Comparison of ENCODE assay signal across 10 mouse cellular contexts in genomic region chr13:62812713-62813112, GRCm38 (mm10). TPM values are rescaled to one million over a fixed set of nuclear protein-coding genes. Genes with fewer than 3 reads are reported as not detected.
DNase-seq lines count a peak whose midpoint lies in the region; ATAC-seq lines count a peak whose summit lies in the region.
"Had no signal": no experiment of that assay in that cellular context is flagged by ENCODE, and none has a peak within 500 bp of the region (broad histone marks: within the 10 kb centered on the region; RNA-seq: fewer than 3 reads in every experiment).

No protein-coding gene starts in this region.

- peak overlapping the region; percentile 60 for H3K4me2 ChIP-seq in kidney, embryonic 16.5 days (replicated peaks; ENCODE audit: low read depth, low read length)
- peak overlapping the region; percentile 42; the same call in 1 of the 2 replicates for H3K4me2 ChIP-seq in forebrain, embryonic 11.5 days (ENCODE audit: low read depth, low read length, severe bottlenecking)
- peak overlapping the region; percentile 65 for H3K4me2 ChIP-seq in limb, embryonic 13.5 days (replicated peaks)
- peak overlapping the region; percentile 69 for H3K4me2 ChIP-seq in neural tube, embryonic 15.5 days

- no peak for ATAC-seq in kidney, embryonic 16.5 days (ENCODE audit: low FRiP score, low TSS enrichment)
- no peak for ATAC-seq in forebrain, embryonic 11.5 days (replicated peaks; ENCODE audit: low FRiP score)
- ATAC-seq in limb, embryonic 13.5 days (ENCODE audit: low FRiP score, low read depth): no peak
- ATAC-seq in neural tube, embryonic 15.5 days (ENCODE audit: low FRiP score): no peak

- no peaks in the 10 kb centered on the region for H3K4me1 ChIP-seq in kidney, embryonic 16.5 days (ENCODE audit: insufficient read depth, low read length)
- H3K4me1 ChIP-seq in forebrain, embryonic 11.5 days (replicated peaks; ENCODE audit: control insufficient read depth, insufficient read depth, low read length): no peaks in the 10 kb centered on the region
- H3K4me1 ChIP-seq in limb, embryonic 13.5 days: no peaks in the 10 kb centered on the region
- H3K4me1 ChIP-seq in neural tube, embryonic 15.5 days: no peaks in the 10 kb centered on the region

- H3K9me3 ChIP-seq in kidney, embryonic 16.5 days (ENCODE audit: low read length): no peaks in the 10 kb centered on the region; the same call in 1 of the 2 replicates
- no peaks in the 10 kb centered on the region for H3K9me3 ChIP-seq in forebrain, embryonic 11.5 days (ENCODE audit: control insufficient read depth, low read length)
- no peaks in the 10 kb centered on the region for H3K9me3 ChIP-seq in limb, embryonic 13.5 days
- H3K9me3 ChIP-seq in neural tube, embryonic 15.5 days (replicated peaks): no peaks in the 10 kb centered on the region

- H3K27me3 ChIP-seq in kidney, embryonic 16.5 days (ENCODE audit: insufficient read depth, low read length): no peaks in the 10 kb centered on the region
- H3K27me3 ChIP-seq in forebrain, embryonic 11.5 days (ENCODE audit: control insufficient read depth, insufficient read depth, low read length): no peaks in the 10 kb centered on the region
- H3K27me3 ChIP-seq in limb, embryonic 13.5 days: no peaks in the 10 kb centered on the region
- no peaks in the 10 kb centered on the region for H3K27me3 ChIP-seq in neural tube, embryonic 15.5 days (replicated peaks)

- peak overlapping the region; percentile 44 for H3K4me3 ChIP-seq in kidney, embryonic 16.5 days (ENCODE audit: low read length)
- H3K4me3 ChIP-seq in forebrain, embryonic 11.5 days (ENCODE audit: low read depth, low read length): peak overlapping the region; percentile 26
- H3K4me3 ChIP-seq in limb, embryonic 13.5 days: peak overlapping the region; percentile 40
- peak overlapping the region; percentile 40 for H3K4me3 ChIP-seq in neural tube, embryonic 15.5 days (replicated peaks)
- H3K4me3 ChIP-seq: layer of hippocampus, adult 2 months had no signal

- 0 out of 2 replicates have a peak overlapping the region, but pooled peaks have one; percentile 35 for H3K9ac ChIP-seq in kidney, embryonic 16.5 days (replicated peaks; ENCODE audit: low read length)
- H3K9ac ChIP-seq in forebrain, embryonic 11.5 days (ENCODE audit: low read length): no peak overlapping the region
- H3K9ac ChIP-seq in limb, embryonic 13.5 days: peak overlapping the region; percentile 43; the same call in 1 of the 2 replicates
- H3K9ac ChIP-seq in neural tube, embryonic 15.5 days (replicated peaks): 0 out of 2 replicates have a peak overlapping the region, but pooled peaks have one; percentile 28

- no peak for DNase-seq in kidney, adult 8-10 months
- peak; percentile 52 for DNase-seq in forebrain, embryonic 11.5 days (ENCODE audit: low spot score)
- no peak for DNase-seq in left cerebral cortex, postnatal 4 days
- no peak for DNase-seq in layer of hippocampus, postnatal 36 days
- DNase-seq in lung, postnatal 4 days: no peak
- DNase-seq: cerebellum, postnatal 14 days had no signal

- H3K36me3 ChIP-seq in kidney, embryonic 16.5 days (ENCODE audit: insufficient read depth, low read length): no peaks in the 10 kb centered on the region
- no peaks in the 10 kb centered on the region for H3K36me3 ChIP-seq in forebrain, embryonic 11.5 days (ENCODE audit: control insufficient read depth, insufficient read depth, low read length)
- no peaks in the 10 kb centered on the region for H3K36me3 ChIP-seq in limb, embryonic 13.5 days
- no peaks in the 10 kb centered on the region for H3K36me3 ChIP-seq in neural tube, embryonic 15.5 days

- intact Hi-C loops in left cerebral cortex, postnatal 4 days (cut with DNase I): no loop called here

- 11% methylated on average over 18 of the region's 32 CpGs for WGBS in kidney, embryonic 16.5 days
- 11% methylated on average over 32 of the region's 32 CpGs for WGBS in forebrain, embryonic 11.5 days
- WGBS in limb, embryonic 13.5 days: 15% methylated on average over 32 of the region's 32 CpGs
- 10% methylated on average over 21 of the region's 32 CpGs for WGBS in neural tube, embryonic 15.5 days

- no peak overlapping the region for H3K27ac ChIP-seq in kidney, embryonic 16.5 days (ENCODE audit: low read length)
- no peak overlapping the region for H3K27ac ChIP-seq in forebrain, embryonic 11.5 days (ENCODE audit: low read depth, low read length)
- no peak overlapping the region for H3K27ac ChIP-seq in limb, embryonic 13.5 days
- no peak overlapping the region for H3K27ac ChIP-seq in neural tube, embryonic 15.5 days (replicated peaks)
- H3K27ac ChIP-seq: layer of hippocampus, adult 2 months had no signal

RNA-seq across cellular contexts. Expression of gene Gm5141, which starts 27.1 kb away (rescaled TPM):
- polyA plus RNA-seq in kidney, embryonic 16.5 days (2015; fragmentation: Nextera tagmentation; extraction: Ambion mirVana): 10.2 and 10.5 TPM in 2 replicates
- 11.7 and 13.1 TPM in 2 replicates for polyA plus RNA-seq in forebrain, embryonic 11.5 days (2014; fragmentation: Nextera tagmentation; extraction: Ambion mirVana)
- 12.5 and 14.5 TPM in 2 replicates for polyA plus RNA-seq in limb, embryonic 13.5 days (2015; fragmentation: Nextera tagmentation; extraction: Ambion mirVana)
- polyA plus RNA-seq in neural tube, embryonic 15.5 days (2015; fragmentation: Nextera tagmentation; extraction: Ambion mirVana): 10.3 and 10.5 TPM in 2 replicates
- 1 to 10 TPM; 6.7 to 9.7 TPM for total RNA-seq in left cerebral cortex, postnatal 4 days (2021)
- 1 to 10 TPM; 6.5 to 8.8 TPM for total RNA-seq in layer of hippocampus, postnatal 36 days (2021)

RNA-seq across cellular contexts. Expression of gene Fbp2, which starts 45.5 kb away (rescaled TPM):
- 23.3 and 28.9 TPM in 2 replicates for polyA plus RNA-seq in kidney, embryonic 16.5 days (2015; fragmentation: Nextera tagmentation; extraction: Ambion mirVana)
- polyA plus RNA-seq in forebrain, embryonic 11.5 days (2014; fragmentation: Nextera tagmentation; extraction: Ambion mirVana): not detected in 2 replicates
- 1.5 and 3.3 TPM in 2 replicates for polyA plus RNA-seq in limb, embryonic 13.5 days (2015; fragmentation: Nextera tagmentation; extraction: Ambion mirVana)
- polyA plus RNA-seq in neural tube, embryonic 15.5 days (2015; fragmentation: Nextera tagmentation; extraction: Ambion mirVana): 1.6 and 13.8 TPM in 2 replicates
- under 1 TPM in 1 of 2 experiments, not detected in 1; 0.79 TPM for total RNA-seq in left cerebral cortex, postnatal 4 days (2021)
- not detected for total RNA-seq in layer of hippocampus, postnatal 36 days (2021)
- total RNA-seq: layer of hippocampus, adult 2 months had no signal

RNA-seq across cellular contexts. Expression of gene Platr25, which starts 52.2 kb away (rescaled TPM):
- 28.9 and 31.6 TPM in 2 replicates for polyA plus RNA-seq in kidney, embryonic 16.5 days (2015; fragmentation: Nextera tagmentation; extraction: Ambion mirVana)
- polyA plus RNA-seq in forebrain, embryonic 11.5 days (2014; fragmentation: Nextera tagmentation; extraction: Ambion mirVana): 31.7 and 36.2 TPM in 2 replicates
- polyA plus RNA-seq in limb, embryonic 13.5 days (2015; fragmentation: Nextera tagmentation; extraction: Ambion mirVana): 38.9 and 43.0 TPM in 2 replicates
- 35.0 and 35.1 TPM in 2 replicates for polyA plus RNA-seq in neural tube, embryonic 15.5 days (2015; fragmentation: Nextera tagmentation; extraction: Ambion mirVana)
- 10 to 100 TPM; 15.2 to 20.5 TPM for total RNA-seq in left cerebral cortex, postnatal 4 days (2021)
- total RNA-seq in layer of hippocampus, postnatal 36 days (2021): 10 to 100 TPM; 10.7 to 11.5 TPM
